Mouse (Mus musculus): Measurements from ENCODE around the gene Prtn3. TPM values are rescaled to one million over a fixed set of nuclear protein-coding genes. Genes with fewer than 3 reads are reported as not detected.
"Not testable (repeated sequence)": the region's sequence is repeated elsewhere in the genome, so short reads cannot be mapped to it uniquely, and the experiment has no call there.

The Prtn3 gene
- polyA plus RNA-seq, 1 experiment = 1.8 TPM

DNA sequence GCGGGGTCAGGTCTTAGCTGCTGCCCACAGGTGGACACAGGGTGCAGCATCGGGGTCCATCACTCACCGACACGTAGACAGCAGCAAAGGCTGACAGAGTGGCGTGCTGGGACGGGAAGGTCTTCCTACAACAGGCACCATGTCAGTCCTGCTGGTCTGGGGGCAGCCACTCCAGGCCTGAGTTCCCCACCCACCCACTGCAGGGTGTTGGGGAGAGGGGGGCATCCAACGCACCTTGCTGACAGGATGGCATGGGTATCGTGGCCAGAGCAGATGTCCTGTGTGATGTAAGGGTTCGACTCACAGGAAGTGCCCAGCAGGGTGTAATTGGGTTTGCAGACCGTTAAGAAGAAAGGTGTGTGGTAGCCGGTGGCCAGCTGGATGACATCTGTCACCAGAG is 7.7 kb upstream of the Prtn3 start:
- no peak for DNase-seq (ENCODE audit: low read depth, low spot score)
- WGBS = 76% methylated on average over 11 of the region's 11 CpGs

- WGBS = 60% methylated on average over 8 of the region's 8 CpGs
- no peak for DNase-seq (ENCODE audit: low read depth, low spot score)
These were observed 2.4 kb upstream of the Prtn3 start for GRCm38 (mm10) chr10:79871845-79872244.

- WGBS = 43% methylated on average over 3 of the region's 3 CpGs
- DNase-seq (ENCODE audit: low read depth, low spot score) = no peak
These were observed 1.4 kb upstream of the Prtn3 start for GRCm38 (mm10) chr10:79872862-79873261.

GRCm38 (mm10) chr10:79873313-79873712 is 963 bp upstream of the Prtn3 start:
- 23% methylated on average over 6 of the region's 6 CpGs for WGBS
- no peak for DNase-seq (ENCODE audit: low read depth, low spot score)

DNA sequence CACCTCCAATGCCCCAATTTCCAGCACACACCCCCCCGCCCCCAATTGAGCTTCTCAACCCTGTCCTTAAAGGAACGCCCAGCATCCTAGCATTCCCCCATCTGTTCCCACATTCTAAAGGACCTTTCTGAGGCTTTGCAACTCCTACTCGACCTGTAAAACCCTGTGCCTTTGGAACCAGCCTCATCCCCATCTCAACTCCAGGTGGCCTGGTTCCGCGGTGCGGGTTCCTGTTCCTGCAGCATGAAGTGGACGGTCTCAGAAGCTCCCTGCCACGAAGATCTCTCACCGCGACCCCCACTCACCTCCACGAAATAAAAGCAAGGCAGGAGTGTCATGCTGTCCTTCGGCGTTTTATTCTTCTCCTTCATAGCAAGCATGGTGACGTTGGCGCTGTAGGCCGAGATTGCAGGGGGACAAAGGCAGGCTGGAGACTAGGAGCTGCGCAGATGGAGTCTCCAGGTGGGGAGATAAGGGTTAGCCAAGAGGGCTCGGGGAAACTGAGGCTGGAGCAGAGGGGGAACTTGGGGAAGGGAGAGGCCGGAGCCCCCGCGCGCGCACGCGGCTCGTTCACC is 474 bp upstream of the Prtn3 start:
- 4% methylated on average over 26 of the region's 26 CpGs for WGBS
- no peak for DNase-seq (ENCODE audit: low read depth, low spot score)

DNA sequence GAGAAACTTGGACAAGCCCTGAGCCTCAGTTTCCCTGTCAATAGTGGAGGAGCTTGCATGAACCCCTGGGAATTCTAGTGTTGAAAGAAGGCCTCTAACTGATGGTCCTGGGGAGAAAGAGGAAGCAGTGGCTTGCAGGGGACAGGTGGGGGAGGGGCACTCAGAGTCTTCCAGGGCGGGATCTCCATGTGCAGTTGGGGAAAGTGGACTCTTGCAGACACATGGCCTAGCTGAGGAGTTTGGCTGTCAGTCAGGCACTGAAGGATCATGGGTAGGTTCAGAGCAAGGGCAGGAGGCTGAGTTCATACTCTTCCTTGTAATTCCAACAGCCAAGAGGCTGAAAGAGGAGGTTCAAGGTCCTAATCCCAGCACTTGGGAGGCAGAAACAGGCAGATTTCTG is 2.9 kb downstream of the Prtn3 start:
- DNase-seq (ENCODE audit: low read depth, low spot score) = no peak
- 69% methylated on average over 1 of the region's 1 CpGs for WGBS

GRCm38 (mm10) chr10:79877757-79878156 is 3.5 kb downstream of the Prtn3 start:
- DNase-seq (ENCODE audit: low read depth, low spot score) = no peak
- WGBS = 55% methylated on average over 12 of the region's 12 CpGs

DNA sequence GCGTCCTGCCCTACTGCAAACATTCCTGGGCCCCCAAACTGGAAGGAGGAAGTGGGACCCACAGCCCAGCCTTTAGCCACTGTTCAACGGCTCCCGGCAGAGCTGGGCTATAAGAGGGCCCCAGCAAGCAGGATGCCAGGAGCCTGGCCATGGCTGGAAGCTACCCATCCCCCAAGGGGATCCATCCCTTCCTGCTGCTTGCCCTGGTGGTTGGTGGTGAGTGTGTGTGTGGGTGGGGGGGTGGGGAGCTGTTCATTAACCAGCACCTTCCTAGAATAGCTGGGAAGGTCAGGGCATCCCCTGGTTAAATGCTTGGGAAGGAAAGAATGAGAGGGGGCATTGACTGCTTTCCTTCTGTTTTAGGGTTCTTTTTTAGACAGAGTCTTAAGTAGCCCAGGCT is 5.3 kb downstream of the Prtn3 start:
- DNase-seq (ENCODE audit: low read depth, low spot score) = no peak
- WGBS = 27% methylated on average over 3 of the region's 3 CpGs

GRCm38 (mm10) chr10:79880721-79881120 is 6.4 kb downstream of the Prtn3 start:
- 16% methylated on average over 9 of the region's 9 CpGs for WGBS
- DNase-seq (ENCODE audit: low read depth, low spot score) = no peak

- WGBS = 10% methylated on average over 22 of the region's 22 CpGs
- no peak for DNase-seq (ENCODE audit: low read depth, low spot score)
These were observed 7.7 kb downstream of the Prtn3 start for GRCm38 (mm10) chr10:79881981-79882380.

DNA sequence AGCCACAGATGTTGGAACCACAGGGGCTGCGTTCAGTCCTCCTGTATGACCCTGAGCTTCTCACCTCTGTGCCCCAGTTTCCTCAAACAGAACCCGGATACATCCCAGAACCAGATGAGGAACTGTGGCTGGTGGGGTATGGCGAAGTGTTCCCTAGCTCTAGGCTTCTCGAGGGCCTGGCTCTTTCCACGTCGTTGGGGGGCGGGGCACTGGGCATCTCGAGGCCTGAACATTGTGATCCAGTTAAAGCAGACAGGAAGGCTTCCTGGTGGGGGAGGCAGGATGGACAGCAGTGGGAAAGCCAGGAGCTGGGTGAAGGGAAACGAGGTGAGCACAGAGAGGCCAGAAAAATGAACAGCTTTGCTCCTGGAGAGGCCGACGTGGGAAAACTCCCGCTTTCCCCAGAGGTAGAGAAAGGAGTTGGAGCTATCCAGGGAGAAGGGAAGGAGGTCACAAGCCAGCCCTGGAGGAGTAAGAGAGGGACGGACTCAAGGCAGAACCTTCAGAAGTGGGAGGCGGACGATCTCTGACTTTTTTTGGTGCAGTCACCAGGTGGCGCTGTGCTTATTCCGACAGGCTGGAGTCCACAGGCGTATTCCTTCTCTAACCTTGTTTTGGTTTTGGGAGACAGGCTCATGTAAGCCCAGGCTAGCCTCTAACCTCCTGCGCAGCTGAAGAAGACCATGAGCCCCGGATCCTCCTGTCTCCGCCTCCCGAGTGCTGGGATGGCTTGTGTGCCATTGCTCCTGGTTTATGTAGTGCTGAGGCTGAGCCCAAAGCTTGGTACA is 9.2 kb downstream of the Prtn3 start:
- WGBS = 19% methylated on average over 22 of the region's 22 CpGs
- DNase-seq (ENCODE audit: low read depth, low spot score) = peak; percentile 58

DNA sequence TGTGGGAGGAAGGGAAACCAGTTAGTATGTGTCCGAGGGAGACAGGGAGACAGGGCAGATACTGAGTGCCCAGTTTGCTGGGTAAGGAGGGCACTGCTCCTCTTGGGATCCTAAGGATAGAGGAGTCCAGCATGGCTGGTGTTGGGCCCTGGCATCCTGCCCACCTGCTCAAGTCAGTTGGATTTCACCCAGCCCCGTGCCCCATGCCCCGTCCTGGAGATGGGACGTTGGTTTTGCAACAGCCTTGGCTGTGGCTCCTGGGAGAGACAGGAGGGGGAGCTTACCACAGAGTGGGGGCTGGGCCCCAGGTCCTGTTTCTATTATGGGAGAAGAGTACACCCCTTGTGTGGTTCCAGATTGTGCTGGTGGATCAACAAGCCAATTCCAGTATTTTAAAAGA is 10.2 kb downstream of the Prtn3 start:
- no peak for DNase-seq (ENCODE audit: low read depth, low spot score)
- WGBS = 36% methylated on average over 4 of the region's 4 CpGs

DNA sequence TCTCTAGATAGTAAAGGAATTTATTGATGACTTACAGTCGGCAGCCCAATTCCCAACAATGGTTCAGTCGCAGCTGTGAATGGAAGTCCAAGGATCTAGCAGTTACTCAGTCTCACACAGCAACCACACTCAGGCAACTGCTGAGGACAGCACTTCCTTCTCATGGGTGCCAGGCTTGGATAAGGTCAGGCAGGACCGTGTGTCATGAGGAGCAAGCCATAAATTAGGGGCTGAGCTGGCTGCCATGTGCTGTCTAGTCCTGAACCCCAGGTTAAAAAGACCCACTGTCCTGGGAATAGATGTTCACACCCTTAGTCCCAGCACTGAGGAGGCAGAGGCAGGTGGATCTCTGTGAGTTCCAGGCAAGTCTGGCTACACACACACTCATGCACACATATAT is 10.7 kb downstream of the Prtn3 start:
- 44% methylated on average over 3 of the region's 3 CpGs for WGBS
- not testable (repeated sequence) for DNase-seq (ENCODE audit: low read depth, low spot score)

DNA sequence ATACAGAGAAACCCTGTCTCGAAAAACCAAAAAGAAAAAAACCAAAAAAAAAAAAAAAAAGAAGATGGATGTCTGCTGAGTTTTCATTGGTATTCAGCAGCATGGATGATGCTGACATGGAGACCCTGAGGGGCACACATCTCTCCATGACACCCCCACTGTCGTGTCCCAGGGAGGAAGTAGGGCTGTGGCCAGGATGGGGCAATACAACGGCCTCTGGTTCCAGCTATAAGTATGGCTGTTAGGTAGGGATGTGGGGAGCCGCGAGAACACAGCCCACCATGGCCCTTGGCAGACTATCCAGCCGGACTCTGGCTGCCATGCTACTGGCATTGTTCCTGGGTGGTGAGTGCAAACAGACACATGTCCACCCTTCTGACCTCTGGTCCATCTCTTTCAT is 11.8 kb downstream of the Prtn3 start, which contains the start of gene Elane:
TSS of gene Elane (plus strand) at position 194 of the 400 bp plus-strand sequence.
- no peak for DNase-seq (ENCODE audit: low read depth, low spot score)

GRCm38 (mm10) chr10:79886611-79887010 is 12.3 kb downstream of the Prtn3 start:
- WGBS = 84% methylated on average over 8 of the region's 8 CpGs

More for the DNA sequence above, 11.8 kb downstream of the Prtn3 start, which contains the start of gene Elane:
- 76% methylated on average over 6 of the region's 6 CpGs for WGBS

GRCm38 (mm10) chr10:79889386-79889785 is 15.1 kb downstream of the Prtn3 start:
- 6% methylated on average over 2 of the region's 2 CpGs for WGBS

More at GRCm38 (mm10) chr10:79886611-79887010, 12.3 kb downstream of the Prtn3 start:
- DNase-seq (ENCODE audit: low read depth, low spot score) = no peak

GRCm38 (mm10) chr10:79890670-79891069 is 16.4 kb downstream of the Prtn3 start, which contains the start of gene Cfd:
Gene Cfd, plus strand, starts transcription at chr10:79890853.
- DNase-seq (ENCODE audit: low read depth, low spot score) = no peak
- WGBS = 42% methylated on average over 5 of the region's 5 CpGs

More at GRCm38 (mm10) chr10:79889386-79889785, 15.1 kb downstream of the Prtn3 start:
- no peak for DNase-seq (ENCODE audit: low read depth, low spot score)

DNA sequence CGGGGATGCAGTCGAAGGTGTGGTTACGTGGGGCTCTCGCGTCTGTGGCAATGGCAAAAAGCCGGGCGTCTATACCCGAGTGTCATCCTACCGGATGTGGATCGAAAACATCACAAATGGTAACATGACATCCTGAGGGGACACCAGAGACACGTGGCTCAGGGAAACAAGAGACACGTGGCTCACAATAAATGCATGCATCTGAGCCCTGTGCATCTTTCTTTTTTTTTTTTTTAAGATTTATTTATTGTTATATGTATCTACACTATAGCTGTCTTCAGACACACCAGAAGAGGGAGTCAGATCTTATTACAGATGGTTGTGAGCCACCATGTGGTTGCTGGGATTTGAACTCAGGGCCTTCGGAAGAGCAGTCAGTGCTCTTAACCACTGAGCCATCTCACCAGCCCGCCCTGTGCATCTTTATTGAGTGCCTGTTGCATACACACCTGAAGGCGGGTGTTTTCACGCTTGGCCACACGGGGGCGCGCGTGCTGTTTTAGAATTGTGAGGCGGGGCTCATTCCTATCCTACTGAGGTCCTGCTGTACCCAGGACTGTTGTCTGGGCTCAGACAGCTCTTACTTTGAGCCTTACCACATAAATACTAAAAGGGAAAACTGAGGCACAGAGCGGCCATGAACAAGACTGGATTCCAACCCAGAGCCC is 18.3 kb downstream of the Prtn3 start:
- DNase-seq (ENCODE audit: low read depth, low spot score) = not testable (repeated sequence)
- 39% methylated on average over 22 of the region's 22 CpGs for WGBS

DNA sequence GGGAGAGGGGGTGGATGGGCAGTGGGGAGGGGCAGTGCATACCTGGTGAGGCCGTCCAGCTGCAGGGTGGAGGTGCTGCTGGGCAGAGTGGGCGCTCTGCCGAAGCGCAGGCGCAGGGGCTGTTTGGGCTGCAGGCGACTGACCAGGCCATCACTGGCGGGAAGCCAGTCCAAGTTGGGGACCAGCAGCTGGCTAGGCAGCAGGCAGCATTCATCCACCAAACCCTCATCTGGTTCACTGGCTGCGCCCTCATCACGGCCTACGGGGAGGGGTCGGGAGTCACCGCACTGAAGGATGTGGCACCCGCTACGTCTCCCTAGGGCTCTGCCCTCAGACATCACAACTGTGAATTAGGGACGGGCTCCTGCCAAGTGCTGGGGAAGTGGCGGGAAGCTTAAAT is 22.0 kb downstream of the Prtn3 start:
- no peak for DNase-seq (ENCODE audit: low read depth, low spot score)
- 93% methylated on average over 16 of the region's 16 CpGs for WGBS

- 84% methylated on average over 13 of the region's 13 CpGs for WGBS
- no peak for DNase-seq (ENCODE audit: low read depth, low spot score)
These were observed 22.5 kb downstream of the Prtn3 start for GRCm38 (mm10) chr10:79896814-79897213.
